Mouse (Mus musculus) heart, postnatal 36 days (tissue): Measurements from ENCODE around the gene Icam2. TPM values are rescaled to one million over a fixed set of nuclear protein-coding genes. Genes with fewer than 3 reads are reported as not detected.
"Not testable (repeated sequence)": the region's sequence is repeated elsewhere in the genome, so short reads cannot be mapped to it uniquely, and the experiment has no call there.

Experiments used
- DNase-seq, 2 experiments: peaks; one replicate each; pipeline ENCODE4 v3.0.0; 2021 to 2022
- intact Hi-C: fragments of 180-260 bp; cut with DNase I; formaldehyde crosslinking; loops from one replicate; pipeline ENCODE4 v1.15.1; 2025
- total RNA-seq, 2 experiments: library from RNA; stranded (reverse); gene quantifications; 2 replicates each; pipeline ENCODE4 v1.2.3; 2021

Icam2 gene
- total RNA-seq = 10 to 100 TPM; 30.3 to 34.9 TPM

DNA sequence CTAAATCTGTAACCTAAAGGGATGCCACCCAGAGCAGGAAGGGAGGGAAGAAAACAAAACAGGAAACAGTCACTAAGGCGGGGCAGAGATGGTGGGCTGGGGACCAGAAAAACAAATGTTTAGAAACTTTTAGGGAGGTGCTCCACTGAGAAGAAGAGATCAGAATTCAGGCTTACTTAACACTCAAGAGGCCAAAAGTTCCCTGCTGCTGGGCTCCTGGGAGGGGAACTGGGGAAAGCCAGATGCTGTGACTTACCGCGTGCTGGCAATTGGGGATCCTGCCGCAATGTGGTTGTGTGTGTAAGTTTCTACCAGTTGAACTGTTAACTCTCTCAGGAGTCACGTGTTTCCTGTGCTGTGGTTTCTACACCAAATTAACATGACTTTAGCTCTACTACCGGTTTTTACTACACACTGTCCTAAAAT lies at the start of gene Icam2:
Icam2 (minus strand) TSS at position 285 of the 426 bp plus-strand sequence.
- no peak for DNase-seq
- intact Hi-C loops = no loop called here

- DNase-seq = no peak
- intact Hi-C loops = no loop called here
These were observed 49.7 kb upstream of the Icam2 start for GRCm38 (mm10) chr11:106437543-106437942.

DNA sequence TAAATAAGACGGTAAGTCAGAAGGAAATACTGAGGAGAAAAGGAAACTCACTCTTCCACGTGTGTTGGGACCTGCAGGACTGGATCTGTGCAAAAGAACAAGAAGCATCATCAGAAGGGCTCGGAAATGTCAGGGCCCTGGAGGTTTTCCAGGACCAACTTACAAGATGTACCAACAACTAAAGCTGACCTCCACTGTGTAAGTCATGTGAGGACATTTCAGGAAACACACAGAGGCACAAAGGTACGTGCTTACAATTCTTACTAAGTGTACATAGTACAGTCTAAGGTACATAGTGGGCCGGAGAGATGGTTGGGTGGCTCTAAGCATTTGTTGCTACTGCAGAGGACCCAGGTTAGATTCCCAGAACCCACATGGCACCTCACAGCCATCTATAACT lies 49.2 kb upstream of the Icam2 start:
- intact Hi-C loops = no loop called here
- no peak for DNase-seq

DNA sequence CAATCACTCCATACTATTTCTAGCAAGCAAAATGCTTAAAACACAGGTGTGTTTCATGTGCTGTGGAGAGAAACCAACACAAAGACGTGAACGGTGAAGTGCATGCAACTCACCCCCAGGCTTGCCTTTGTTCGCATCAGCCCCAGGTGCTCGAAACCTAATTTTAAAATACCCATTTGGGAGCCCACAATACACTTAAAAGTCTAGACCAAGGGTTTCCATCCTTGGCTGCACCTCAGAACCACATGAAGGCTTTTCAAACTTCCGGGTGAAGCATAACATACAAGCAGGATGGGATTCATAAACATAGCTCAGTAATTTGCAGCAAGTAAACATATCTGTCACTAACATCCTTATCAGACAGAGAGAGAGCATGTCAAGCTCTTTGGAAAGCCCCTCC lies 42.5 kb upstream of the Icam2 start:
- DNase-seq = no peak
- intact Hi-C loops = no loop called here

DNA sequence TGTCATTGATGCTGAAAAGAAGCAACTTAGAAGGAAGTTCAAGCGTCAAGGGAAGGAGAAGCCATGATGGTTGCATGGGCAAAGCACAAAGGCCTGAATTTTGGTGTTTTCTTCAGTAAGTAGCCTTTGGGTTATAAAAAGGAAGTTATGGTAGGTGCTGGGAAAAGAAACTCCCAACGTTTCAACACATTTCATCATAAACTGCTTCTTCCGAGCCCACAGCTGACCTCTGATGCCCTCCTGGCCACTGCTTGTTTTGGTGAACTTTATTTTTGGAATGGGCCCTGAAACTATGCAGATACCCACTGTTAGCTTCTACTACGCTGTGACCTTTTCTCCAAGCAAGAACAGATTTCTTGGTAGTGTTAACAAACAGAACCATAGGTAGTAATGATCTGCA lies 41.8 kb upstream of the Icam2 start:
- no peak for DNase-seq
- intact Hi-C loops = no loop called here

DNA sequence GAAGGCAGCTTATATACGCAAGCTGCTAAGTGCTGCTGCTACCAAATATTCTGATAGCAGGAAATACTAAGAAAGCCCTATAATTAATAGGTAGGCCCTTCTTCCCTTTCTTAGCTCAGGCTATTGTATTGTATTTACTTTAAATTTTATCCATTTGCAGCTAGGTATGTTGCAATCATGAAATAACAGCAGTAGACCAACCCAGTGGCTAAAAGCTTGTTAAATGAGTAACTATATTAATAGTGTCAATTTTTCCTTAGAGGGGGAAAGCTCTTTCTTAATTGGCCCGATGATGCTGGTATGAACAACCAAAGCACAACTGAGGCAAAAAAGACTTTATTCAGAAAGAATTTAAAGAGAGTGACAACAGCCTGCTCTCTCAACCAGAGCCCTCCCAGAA lies 40.7 kb upstream of the Icam2 start:
- DNase-seq = no peak
- intact Hi-C loops = no loop called here

DNA sequence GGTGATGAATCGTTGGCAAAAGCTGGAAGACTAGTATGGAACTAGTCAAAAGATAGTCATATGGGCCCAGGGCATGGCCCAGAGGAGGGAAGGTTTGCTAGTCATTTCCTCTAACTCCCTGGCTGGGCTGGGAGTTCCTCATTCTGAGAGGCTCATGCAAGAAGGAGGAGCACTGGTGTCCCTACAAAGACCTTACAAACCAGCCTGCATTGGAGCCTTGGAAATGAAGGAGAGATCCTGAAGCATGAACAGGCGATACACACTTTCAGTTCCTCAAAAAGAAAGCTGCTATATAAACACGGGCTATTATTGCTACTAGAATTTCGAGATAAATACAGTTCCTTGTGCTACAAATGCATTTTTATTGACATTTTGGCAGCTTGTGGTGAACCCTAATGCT lies 40.2 kb upstream of the Icam2 start:
- intact Hi-C loops = no loop called here
- DNase-seq = no peak

DNA sequence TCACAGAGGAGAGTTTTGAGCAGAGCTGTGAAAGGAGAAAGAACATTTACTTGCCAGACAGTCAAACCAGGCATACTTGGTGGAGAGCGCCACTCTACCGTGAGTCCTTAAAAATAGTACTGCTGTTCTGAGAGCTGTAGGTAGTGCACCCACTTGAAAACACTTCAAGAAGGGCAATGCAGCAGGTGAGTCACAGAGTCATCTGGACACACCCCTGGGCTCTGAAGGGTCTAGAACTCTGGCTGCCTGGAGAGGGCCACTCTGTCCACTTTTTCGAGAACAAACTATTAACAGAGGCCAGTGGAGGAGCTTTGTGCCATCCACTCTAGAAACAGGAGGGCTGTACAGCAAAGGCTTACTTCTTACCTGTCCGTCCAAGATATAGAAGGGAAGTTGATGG lies 38.6 kb upstream of the Icam2 start:
- intact Hi-C loops = no loop called here
- no peak for DNase-seq

DNA sequence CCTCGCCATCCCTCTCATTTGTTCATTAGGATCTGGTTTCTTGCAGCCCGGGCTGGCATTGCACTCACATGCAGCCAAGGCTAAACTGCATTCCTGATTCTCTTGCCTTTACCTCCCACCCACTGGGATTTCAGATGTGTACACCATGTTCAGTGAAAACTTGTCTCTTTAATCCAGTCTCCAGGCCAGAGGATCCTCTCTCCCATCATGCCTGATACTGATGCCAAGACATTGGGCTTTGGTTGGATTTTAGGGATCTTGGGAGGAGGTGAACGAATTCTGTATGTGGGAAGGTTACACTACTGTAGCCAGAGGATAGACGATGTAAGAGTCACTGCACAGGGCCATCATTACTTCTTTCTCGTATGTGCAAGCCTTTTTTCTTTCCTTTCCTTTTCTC lies 37.3 kb upstream of the Icam2 start:
- DNase-seq = no peak
- intact Hi-C loops = no loop called here

DNA sequence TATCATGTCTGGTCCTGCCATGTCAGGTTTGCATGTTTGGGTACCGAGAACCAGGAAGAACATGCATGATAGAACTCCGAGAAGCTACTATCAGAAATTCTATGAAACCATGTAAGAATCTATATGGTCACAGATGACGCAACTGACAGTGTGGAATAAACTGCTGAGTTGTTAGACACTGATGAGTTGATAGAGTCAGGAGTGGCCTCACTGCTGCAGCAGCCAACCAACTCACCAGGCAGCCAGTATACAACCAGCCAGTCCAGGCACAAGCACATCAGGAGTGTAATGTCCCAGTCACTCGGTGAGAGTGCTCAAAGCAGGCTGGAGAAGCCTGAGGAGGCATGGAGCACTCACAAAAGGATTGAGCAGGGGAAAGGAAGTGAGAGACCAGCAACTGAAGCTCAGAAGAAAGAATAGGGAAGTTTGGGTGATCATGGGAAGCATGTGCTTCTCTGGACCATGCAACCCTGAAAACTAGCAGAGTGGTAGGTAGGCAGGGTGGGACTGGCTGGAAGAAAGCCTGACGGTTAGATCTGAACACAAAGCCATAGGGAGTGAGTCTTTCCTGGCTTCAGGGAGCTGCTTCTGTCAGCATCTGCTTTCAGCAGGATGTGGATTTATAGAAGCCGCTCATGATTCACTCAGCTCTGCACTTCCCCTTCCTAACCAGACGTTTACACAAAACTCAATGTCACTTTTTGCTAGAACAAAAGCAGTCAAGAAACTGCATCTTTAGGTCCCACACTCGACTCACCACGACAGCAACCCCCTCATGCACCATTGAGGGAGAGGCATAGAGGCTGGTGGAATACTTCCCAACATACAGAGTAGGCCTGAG lies 31.6 kb upstream of the Icam2 start:
- peak in 1 of 2 experiments; percentile 25 for DNase-seq
- intact Hi-C loops = loop anchor here (10.0 kb wide), 1 partner anchor 325 kb away; no protein-coding TSS in a partner anchor

DNA sequence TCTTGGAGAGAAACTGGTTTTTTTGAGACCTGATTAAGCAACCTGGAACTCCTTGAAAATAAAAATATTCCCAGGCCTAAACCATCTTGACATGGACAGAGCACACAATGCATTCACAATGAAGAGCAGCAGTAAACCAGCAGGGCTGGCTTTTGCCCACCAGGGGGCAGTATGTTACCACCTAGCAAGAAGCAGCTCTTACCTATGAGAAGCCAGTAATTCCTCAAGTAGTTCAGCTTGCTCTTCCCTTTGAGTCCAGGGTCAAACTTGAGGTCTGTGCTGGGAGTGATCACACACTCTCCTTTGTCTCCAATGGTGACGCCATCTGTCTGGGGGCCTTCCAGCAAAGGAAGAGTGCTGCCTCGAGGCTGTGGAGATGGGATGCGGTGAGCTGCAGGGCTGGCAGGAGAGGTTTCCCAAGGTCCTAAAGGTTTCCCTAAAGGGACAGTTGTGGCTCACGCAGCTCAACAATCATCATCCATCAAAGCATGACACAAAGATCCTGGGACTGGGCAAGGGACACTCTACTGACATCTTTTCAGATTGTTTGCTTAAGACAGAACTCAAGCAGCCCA lies 30.8 kb upstream of the Icam2 start:
- intact Hi-C loops = loop anchor here (1.0 to 10.0 kb wide), 3 partner anchors 73 to 326 kb away; no protein-coding TSS in a partner anchor
- DNase-seq = peak; percentile 83

DNA sequence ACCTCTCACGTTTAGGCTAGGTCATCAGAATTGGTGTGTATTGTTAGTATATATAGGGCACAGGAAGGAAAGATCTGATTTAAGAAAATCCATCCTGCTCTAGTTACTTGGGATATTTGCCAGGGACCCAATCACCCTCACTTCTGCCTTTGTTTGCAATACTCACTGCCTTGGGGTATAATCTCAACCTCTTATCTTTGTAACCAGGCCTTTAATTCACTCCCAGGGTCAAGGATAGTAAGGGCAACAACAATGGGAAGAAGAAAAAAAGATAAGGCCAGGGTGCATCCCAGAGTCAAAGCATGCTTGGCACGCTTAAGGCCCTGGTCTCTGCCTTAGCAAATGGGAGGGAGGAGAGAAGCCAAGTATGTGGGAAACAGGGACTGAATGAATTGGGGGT lies 30.0 kb upstream of the Icam2 start:
- no peak for DNase-seq
- intact Hi-C loops = loop anchor here (1.0 to 10.0 kb wide), 3 partner anchors 73 to 327 kb away; no protein-coding TSS in a partner anchor

DNA sequence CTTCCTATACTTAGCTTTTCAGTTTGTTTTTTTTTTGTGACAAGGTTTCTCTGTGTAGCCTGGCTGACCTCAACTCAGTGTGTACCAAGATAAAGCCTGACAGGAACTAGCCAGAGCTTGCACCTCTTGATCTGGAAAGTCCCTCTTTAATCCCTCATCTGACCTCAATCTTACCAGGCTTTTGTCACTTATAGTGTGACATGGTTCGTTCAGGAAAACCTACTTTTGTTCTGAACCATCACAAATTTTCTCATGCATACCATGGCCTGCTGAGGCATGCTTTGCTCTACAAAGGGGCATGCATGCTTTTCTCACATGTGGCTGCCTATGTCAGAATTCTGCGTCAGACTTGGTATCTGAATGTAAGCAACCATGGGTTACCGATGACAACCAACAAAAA lies 28.5 kb upstream of the Icam2 start:
- intact Hi-C loops = loop anchor here (10.0 kb wide), 1 partner anchor 328 kb away; no protein-coding TSS in a partner anchor
- DNase-seq = no peak

GRCm38 (mm10) chr11:106412641-106413360 lies 24.9 kb upstream of the Icam2 start:
- intact Hi-C loops = loop anchor here (10.0 kb wide), 1 partner anchor 332 kb away; no protein-coding TSS in a partner anchor
- DNase-seq = no peak

DNA sequence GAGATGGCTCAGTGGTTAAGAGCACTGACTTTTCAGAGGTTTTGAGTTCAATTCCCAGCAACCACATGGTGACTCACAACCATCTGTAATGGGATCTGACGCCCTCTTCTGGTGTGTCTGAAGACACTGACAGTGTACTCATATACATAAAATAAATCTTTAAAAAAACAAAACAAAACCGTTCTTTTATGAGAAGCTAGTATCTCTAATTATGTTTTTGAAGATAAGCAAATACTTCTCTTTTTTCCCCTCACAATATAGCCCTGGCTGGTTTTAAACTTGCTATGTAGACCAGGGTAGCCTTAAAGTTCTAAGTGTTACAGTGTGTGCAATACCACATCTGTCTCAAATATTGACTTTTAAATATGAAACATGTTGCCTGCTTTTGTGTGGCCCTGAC lies 23.3 kb upstream of the Icam2 start:
- DNase-seq = no peak
- intact Hi-C loops = loop anchor here (10.0 kb wide), 1 partner anchor 334 kb away; no protein-coding TSS in a partner anchor

GRCm38 (mm10) chr11:106410507-106410906 lies 22.6 kb upstream of the Icam2 start:
- DNase-seq = no peak
- intact Hi-C loops = loop anchor here (10.0 kb wide), 1 partner anchor 334 kb away; no protein-coding TSS in a partner anchor

- DNase-seq = no peak
- intact Hi-C loops = loop anchor here (10.0 kb wide), 1 partner anchor 335 kb away; no protein-coding TSS in a partner anchor
These were observed 22.1 kb upstream of the Icam2 start for GRCm38 (mm10) chr11:106410011-106410410.

- intact Hi-C loops = no loop called here
- DNase-seq = no peak
These were observed 10.6 kb upstream of the Icam2 start for GRCm38 (mm10) chr11:106398481-106398880.

GRCm38 (mm10) chr11:106397656-106398055 lies 9.8 kb upstream of the Icam2 start:
- intact Hi-C loops = no loop called here

GRCm38 (mm10) chr11:106394055-106394454 lies 6.2 kb upstream of the Icam2 start:
- DNase-seq, intact Hi-C loops: not testable (repeated sequence)

More at GRCm38 (mm10) chr11:106397656-106398055, 9.8 kb upstream of the Icam2 start:
- no peak for DNase-seq

DNA sequence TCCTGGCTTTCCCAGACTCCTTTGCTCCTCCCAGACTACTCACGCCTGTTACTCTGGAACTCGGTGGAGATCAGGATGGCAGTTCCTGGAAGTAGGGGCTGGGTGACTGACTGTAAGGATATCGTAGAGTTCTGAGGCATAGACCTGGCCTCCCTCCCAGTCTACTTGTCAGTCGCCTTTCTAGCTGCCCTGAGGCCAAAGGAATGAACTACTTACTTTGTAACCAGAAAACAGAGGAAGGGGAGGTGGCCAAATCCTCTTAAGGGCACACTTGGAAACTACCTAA lies 5.4 kb upstream of the Icam2 start:
- DNase-seq = no peak
- intact Hi-C loops = loop anchor here (2.0 kb wide), 2 partner anchors 26 to 64 kb away; no protein-coding TSS in a partner anchor
